Mouse (Mus musculus) lung, adult 10 weeks (tissue): ENCODE results near the gene Gm28891. TPM values are rescaled to one million over a fixed set of nuclear protein-coding genes. Genes with fewer than 3 reads are reported as not detected.

Experiments used
- polyA plus RNA-seq: library from polyadenylated mRNA; stranded (reverse); fragments of 350-450 nt; fragmentation: Illumina TruSeq; extraction: RNeasy Lipid Tissue Mini Kit (QIAGEN cat#74804); gene quantifications from one replicate; pipeline ENCODE4 v1.2.3, GENCODE M21; 2014; ENCODE audit warnings: low read depth, low replicate concordance; ENCODE audit not compliant: insufficient read depth

The Gm28891 gene
- not detected for polyA plus RNA-seq

DNA sequence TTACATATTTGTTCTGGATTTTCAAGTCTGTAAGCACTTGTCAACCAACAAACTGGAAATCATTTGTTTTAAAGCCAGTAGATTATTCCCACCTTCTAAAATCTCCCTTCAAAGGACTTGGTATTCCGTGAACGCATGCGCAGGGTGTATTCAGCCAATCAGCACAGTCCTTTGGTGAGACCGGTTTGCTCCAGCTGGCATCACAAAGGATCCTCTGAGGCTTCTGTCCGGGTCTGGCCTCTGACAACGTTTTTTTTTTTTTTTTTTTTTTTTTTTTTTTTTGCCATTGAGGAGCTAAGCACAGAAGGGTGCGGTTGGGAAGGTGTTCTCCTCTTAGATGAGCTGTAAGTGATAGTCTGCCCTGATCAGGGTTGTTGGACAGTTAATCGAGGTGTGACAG lies at the start of gene Gm28891:
Gene Gm28891 (plus strand): TSS at position 301 of the 400 bp plus-strand sequence.

